Mouse (Mus musculus) neural tube, embryonic 12.5 days (tissue): ENCODE measurements around the gene Tfec. TPM values are rescaled to one million over a fixed set of nuclear protein-coding genes. Genes with fewer than 3 reads are reported as not detected.

ENCODE experiments used
- polyA plus RNA-seq: library from polyadenylated mRNA; unstranded; fragments of >200 nt; fragmentation: Nextera tagmentation; extraction: Ambion mirVana; gene quantifications from 2 replicates; pipeline ENCODE4 v1.2.1, GENCODE M21; 2016

Tfec gene
- polyA plus RNA-seq, 1 experiment from 2014 or later = 0.71 TPM

Other genes starting within 250 kb of the Tfec start
- gene Tes, start 166.7 kb upstream of the Tfec start, polyA plus RNA-seq = 64.5 and 67.2 TPM in 2 replicates